Mouse (Mus musculus): Measurements from ENCODE around the gene Tsen15.
"Not testable (repeated sequence)": the region's sequence is repeated elsewhere in the genome, so short reads cannot be mapped to it uniquely, and the experiment has no call there.

The Tsen15 gene

GRCm38 (mm10) chr1:152389271-152389670 is 2.8 kb upstream of the Tsen15 start:
- no peak for DNase-seq (ENCODE audit: low read depth, low spot score)

DNA sequence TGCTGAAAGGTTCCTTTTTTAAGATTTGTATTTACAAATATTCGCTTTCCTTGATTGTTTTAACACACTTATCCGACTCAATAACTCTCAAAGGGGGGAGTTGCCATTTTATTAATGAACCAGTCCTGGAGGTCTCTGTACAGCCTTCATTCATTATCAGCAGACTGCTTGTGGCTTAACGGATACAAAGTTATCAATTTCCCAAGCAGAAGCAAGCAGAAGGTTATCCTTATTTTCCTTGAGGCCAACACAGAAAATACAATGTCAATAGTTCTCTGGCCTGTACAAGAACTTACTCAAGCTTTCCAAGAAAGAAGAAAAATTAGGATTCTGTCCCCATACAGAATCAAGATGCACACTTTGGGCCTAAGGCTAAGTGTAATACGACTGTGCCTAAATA is 795 bp downstream of the Tsen15 start:
- DNase-seq (ENCODE audit: low read depth, low spot score): not testable (repeated sequence)

DNA sequence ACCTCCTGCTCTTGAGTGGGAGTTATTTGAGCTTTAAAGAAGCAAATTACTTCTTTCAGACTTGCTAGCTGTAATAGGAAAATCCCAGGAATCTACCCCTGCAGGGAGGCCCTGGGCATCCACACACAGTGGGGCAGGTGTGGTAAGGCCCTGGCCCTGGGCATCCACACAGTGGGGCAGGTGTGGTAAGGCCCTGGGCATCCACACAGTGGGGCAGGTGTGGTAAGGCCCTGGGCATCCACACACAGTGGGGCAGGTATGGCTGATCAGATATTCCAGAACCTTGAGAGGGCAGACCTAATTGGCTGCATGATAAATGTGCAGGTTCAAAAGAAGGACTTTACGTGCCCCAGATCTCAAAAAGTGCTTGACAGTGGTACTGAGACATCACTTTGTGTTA is 1.9 kb downstream of the Tsen15 start:
- DNase-seq (ENCODE audit: low read depth, low spot score): no peak

DNA sequence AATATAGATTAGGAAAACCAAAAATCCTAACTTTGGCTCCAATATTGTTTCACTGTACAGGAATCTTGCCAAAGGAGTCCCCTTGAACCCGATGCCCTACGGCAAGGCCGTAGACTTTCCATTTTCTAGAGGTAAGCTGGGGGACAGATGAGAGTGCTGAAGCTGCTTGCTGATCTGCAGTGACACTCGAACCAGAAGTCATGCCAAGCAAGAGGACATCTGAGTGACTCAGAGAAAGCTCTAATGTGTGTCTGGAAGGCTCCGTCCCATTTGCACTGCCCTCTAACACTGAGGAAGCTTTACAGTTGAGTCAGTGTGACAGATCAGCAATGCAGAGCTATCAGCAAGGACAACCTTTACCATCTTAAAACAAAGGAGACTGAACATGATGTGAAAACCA is 8.2 kb downstream of the Tsen15 start:
- no peak for DNase-seq (ENCODE audit: low read depth, low spot score)

GRCm38 (mm10) chr1:152369139-152369538 is 17.3 kb downstream of the Tsen15 start:
- no peak for DNase-seq (ENCODE audit: low read depth, low spot score)

- no peak for DNase-seq (ENCODE audit: low read depth, low spot score)
Observed at GRCm38 (mm10) chr1:152368311-152369088, 18.0 kb downstream of the Tsen15 start.

DNA sequence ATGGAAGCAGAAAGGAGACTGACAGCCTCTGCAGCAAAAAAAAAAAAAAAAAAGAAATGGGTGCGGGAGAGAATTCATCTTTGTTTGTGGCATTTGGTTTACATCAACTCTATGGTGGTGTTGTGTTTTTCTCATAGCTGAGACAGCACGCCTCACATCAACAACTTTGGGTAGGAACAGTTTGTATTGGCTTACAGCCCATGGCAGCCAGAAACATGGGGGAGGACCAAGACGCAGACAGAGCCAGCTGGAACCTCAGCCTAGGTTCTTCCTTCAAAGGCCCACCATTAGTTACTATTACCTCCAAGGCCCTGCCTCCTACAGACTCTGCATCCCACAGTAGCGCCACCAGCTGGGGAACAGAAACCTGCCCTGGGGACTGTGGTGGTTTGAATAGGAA is 29.8 kb downstream of the Tsen15 start:
- no peak for DNase-seq (ENCODE audit: low read depth, low spot score)

DNA sequence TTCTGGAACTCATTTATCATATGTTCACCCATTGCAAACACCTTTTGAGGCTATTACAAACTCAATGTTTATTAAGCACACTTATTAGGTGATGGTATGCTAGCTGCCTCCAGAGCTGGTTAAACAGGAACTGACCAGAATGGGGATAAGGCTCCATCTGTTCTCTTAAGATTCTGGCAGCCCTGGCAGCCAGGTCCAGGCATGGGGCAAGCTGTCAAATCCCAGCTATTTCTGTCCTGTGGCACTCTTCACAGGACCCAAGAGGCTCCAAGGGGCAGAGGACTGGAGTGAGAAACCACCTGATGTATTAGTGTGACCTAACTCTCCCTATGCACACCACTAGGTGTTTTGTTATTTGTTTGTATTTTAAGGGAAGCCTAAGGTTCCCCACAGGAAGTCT is 38.5 kb downstream of the Tsen15 start:
- DNase-seq (ENCODE audit: low read depth, low spot score): no peak

GRCm38 (mm10) chr1:152324024-152324423 is 62.5 kb downstream of the Tsen15 start:
- DNase-seq (ENCODE audit: low read depth, low spot score): no peak
